Mouse (Mus musculus) liver, adult 10 weeks (tissue): ENCODE data around the gene Agfg2. TPM values are rescaled to one million over a fixed set of nuclear protein-coding genes. Genes with fewer than 3 reads are reported as not detected.

Experiments
- polyA plus RNA-seq: library from polyadenylated mRNA; stranded (reverse); fragments of 350-450 nt; fragmentation: Illumina TruSeq; extraction: RNeasy Lipid Tissue Mini Kit (QIAGEN cat#74804); gene quantifications from one replicate; pipeline ENCODE4 v1.2.3, GENCODE M21; 2014; ENCODE audit warnings: low read depth, low replicate concordance

Agfg2 gene
- 10.3 TPM for polyA plus RNA-seq

GRCm38 (mm10) chr5:137684294-137685123 lies at the start of gene Agfg2:
Gene Agfg2 (minus strand): TSS chr5:137684726.

GRCm38 (mm10) chr5:137645652-137646091 lies 38.9 kb downstream of the Agfg2 start, which contains the start of gene Irs3:
Gene Irs3 (minus strand): TSS chr5:137645714.

GRCm38 (mm10) chr5:137641054-137641453 lies 43.5 kb downstream of the Agfg2 start, which contains the start of gene Sap25:
Gene Sap25 (plus strand): TSS chr5:137641334.

GRCm38 (mm10) chr5:137628498-137629305 lies 55.8 kb downstream of the Agfg2 start, which contains the start of the genes Fbxo24, Lrch4 and Gm20605:
Gene Fbxo24 (minus strand): TSS chr5:137629002.
Gene Lrch4 (plus strand): TSS chr5:137629121.
Gene Gm20605 (plus strand): TSS chr5:137629175.

GRCm38 (mm10) chr5:137613550-137613949 lies 71.0 kb downstream of the Agfg2 start, which contains the start of gene Pcolce:
Gene Pcolce (minus strand): TSS chr5:137613784.

GRCm38 (mm10) chr5:137600619-137601364 lies 83.7 kb downstream of the Agfg2 start, which contains the start of gene Mospd3:
Gene Mospd3 (minus strand): TSS chr5:137601058.

Other genes starting within 250 kb of the Agfg2 start
- gene Zan, start 207.7 kb downstream of the Agfg2 start, polyA plus RNA-seq: not detected
- gene Pop7, start 182.2 kb downstream of the Agfg2 start, polyA plus RNA-seq: not detected
- 1.5 TPM for gene Gigyf1, start 166.2 kb downstream of the Agfg2 start, polyA plus RNA-seq
- gene Epo, start 151.5 kb downstream of the Agfg2 start, polyA plus RNA-seq: not detected
- 5.5 TPM for gene Gnb2, start 151.2 kb downstream of the Agfg2 start, polyA plus RNA-seq
- gene Actl6b, start 131.2 kb downstream of the Agfg2 start, polyA plus RNA-seq: not detected
- 32.0 TPM for gene Tfr2, start 114.9 kb downstream of the Agfg2 start, polyA plus RNA-seq
- 1.3 TPM for gene Mospd3, start 83.7 kb downstream of the Agfg2 start, polyA plus RNA-seq
- 0.64 TPM for gene Pcolce, start 70.9 kb downstream of the Agfg2 start, polyA plus RNA-seq
- gene Fbxo24, start 55.7 kb downstream of the Agfg2 start, polyA plus RNA-seq: not detected
- gene Lrch4, start 55.6 kb downstream of the Agfg2 start, polyA plus RNA-seq: 0.40 TPM
- gene Gm20605, start 55.6 kb downstream of the Agfg2 start, polyA plus RNA-seq: not detected
- gene Sap25, start 43.4 kb downstream of the Agfg2 start, polyA plus RNA-seq: not detected
- gene Irs3, start 39.0 kb downstream of the Agfg2 start, polyA plus RNA-seq: not detected
- not detected for gene Nyap1, start 56.9 kb upstream of the Agfg2 start, polyA plus RNA-seq
- gene Tsc22d4, start 61.0 kb upstream of the Agfg2 start, polyA plus RNA-seq: 0.79 TPM
- 2.5 TPM for gene Ppp1r35, start 94.1 kb upstream of the Agfg2 start, polyA plus RNA-seq
- gene Mepce, start 102.9 kb upstream of the Agfg2 start, polyA plus RNA-seq: 4.4 TPM
- 8.9 TPM for gene Zcwpw1, start 103.1 kb upstream of the Agfg2 start, polyA plus RNA-seq
- 3.2 TPM for gene Pilra, start 151.6 kb upstream of the Agfg2 start, polyA plus RNA-seq
- gene Pilrb1, start 173.4 kb upstream of the Agfg2 start, polyA plus RNA-seq: 3.8 TPM
- gene Pilrb2, start 187.1 kb upstream of the Agfg2 start, polyA plus RNA-seq: 3.2 TPM
- 371 TPM for gene Cyp3a13, start 236.9 kb upstream of the Agfg2 start, polyA plus RNA-seq